Mouse (Mus musculus) brain, adult 2 months (tissue): ENCODE results near the gene Ehmt1.

ENCODE experiments used
- DNase-seq: peaks from one replicate; pipeline ENCODE4 v3.0.0; 2011; ENCODE audit warnings: low read depth, low spot score

Gene Ehmt1

GRCm38 (mm10) chr2:24912189-24912588 is 7.2 kb downstream of the Ehmt1 start:
- DNase-seq, result no peak

- DNase-seq, result no peak
Measured at GRCm38 (mm10) chr2:24910481-24910880, 8.9 kb downstream of the Ehmt1 start.

- DNase-seq, result peak; percentile 27
Measured at GRCm38 (mm10) chr2:24905653-24906155, 13.7 kb downstream of the Ehmt1 start.

GRCm38 (mm10) chr2:24904823-24905652 is 14.4 kb downstream of the Ehmt1 start:
- peak; percentile 42 for DNase-seq

GRCm38 (mm10) chr2:24902999-24903398 is 16.4 kb downstream of the Ehmt1 start:
- DNase-seq, result no peak

- DNase-seq, result peak; percentile 66
Measured at GRCm38 (mm10) chr2:24901055-24901454, 18.4 kb downstream of the Ehmt1 start.

GRCm38 (mm10) chr2:24899292-24899691 is 20.1 kb downstream of the Ehmt1 start:
- DNase-seq, result no peak

GRCm38 (mm10) chr2:24896761-24897160 is 22.7 kb downstream of the Ehmt1 start:
- no peak for DNase-seq

- no peak for DNase-seq
Measured at GRCm38 (mm10) chr2:24894211-24894610, 25.2 kb downstream of the Ehmt1 start.

- DNase-seq, result no peak
Measured at GRCm38 (mm10) chr2:24892318-24892717, 27.1 kb downstream of the Ehmt1 start.

- DNase-seq, result no peak
Measured at GRCm38 (mm10) chr2:24890541-24891447, 28.6 kb downstream of the Ehmt1 start.

GRCm38 (mm10) chr2:24888895-24889294 is 30.5 kb downstream of the Ehmt1 start:
- DNase-seq, result no peak

GRCm38 (mm10) chr2:24880686-24881085 is 38.7 kb downstream of the Ehmt1 start:
- no peak for DNase-seq

- DNase-seq, result peak; percentile 34
Measured at GRCm38 (mm10) chr2:24870952-24871351, 48.5 kb downstream of the Ehmt1 start.

GRCm38 (mm10) chr2:24863010-24863409 is 56.4 kb downstream of the Ehmt1 start:
- DNase-seq, result peak; percentile 47

- DNase-seq, result peak; percentile 67
Measured at GRCm38 (mm10) chr2:24852408-24852807, 67.0 kb downstream of the Ehmt1 start.

GRCm38 (mm10) chr2:24846557-24846956 is 72.9 kb downstream of the Ehmt1 start:
- DNase-seq, result no peak

- DNase-seq, result no peak
Measured at GRCm38 (mm10) chr2:24845256-24845655, 74.2 kb downstream of the Ehmt1 start.

GRCm38 (mm10) chr2:24830614-24831013 is 88.8 kb downstream of the Ehmt1 start:
- DNase-seq, result no peak

- no peak for DNase-seq
Measured at GRCm38 (mm10) chr2:24809746-24810145, 109.7 kb downstream of the Ehmt1 start.

- no peak for DNase-seq
Measured at GRCm38 (mm10) chr2:24807691-24808090, 111.7 kb downstream of the Ehmt1 start.

- peak; percentile 79 for DNase-seq
Measured at GRCm38 (mm10) chr2:24807036-24807435, 112.4 kb downstream of the Ehmt1 start.
